Mouse (Mus musculus) testis, adult 2 months (tissue): ENCODE data around the gene Dbr1. TPM values are rescaled to one million over a fixed set of nuclear protein-coding genes. Genes with fewer than 3 reads are reported as not detected.

Source experiments
- H3K27ac ChIP-seq: fragments of 200-500 bp; 2 replicates; pipeline ENCODE4 v1.5.1; 2012; ENCODE audit warnings: low read depth, low read length; ENCODE audit not compliant: control insufficient read depth, insufficient read depth
- H3K27me3 ChIP-seq: fragments of 200-500 bp; 2 replicates; pipeline ENCODE4 v1.6.1; 2012; ENCODE audit warnings: mild to moderate bottlenecking, low read length, moderate library complexity; ENCODE audit not compliant: control insufficient read depth, insufficient read depth
- H3K36me3 ChIP-seq: fragments of 200-500 bp; 2 replicates; pipeline ENCODE4 v1.6.1; 2012; ENCODE audit warnings: mild to moderate bottlenecking, low read length; ENCODE audit not compliant: control insufficient read depth, insufficient read depth
- H3K4me1 ChIP-seq: fragments of 200-500 bp; 2 replicates; pipeline ENCODE4 v1.6.1; 2012; ENCODE audit warnings: low read length; ENCODE audit not compliant: control insufficient read depth, insufficient read depth
- H3K4me3 ChIP-seq: fragments of 200-500 bp; 2 replicates; pipeline ENCODE4 v1.5.1; 2012; ENCODE audit warnings: low read depth, mild to moderate bottlenecking, low read length, moderate library complexity, mixed read lengths; ENCODE audit not compliant: control insufficient read depth
- CTCF ChIP-seq: fragments of 200-500 bp; IDR thresholded peaks from 2 replicates; pipeline ENCODE4 v1.5.1; 2012; ENCODE audit warnings: low read depth, mild to moderate bottlenecking, inconsistent platforms, low read length, moderate library complexity; ENCODE audit not compliant: control insufficient read depth, insufficient read depth, insufficient replicate concordance
- POLR2A ChIP-seq: fragments of 200-500 bp; IDR thresholded peaks from 2 replicates; pipeline ENCODE4 v1.6.1; 2012; ENCODE audit warnings: low read depth, mild to moderate bottlenecking, inconsistent platforms, low read length, moderate library complexity; ENCODE audit not compliant: control insufficient read depth
- polyA plus RNA-seq: library from polyadenylated mRNA; depleted of rRNA; stranded (reverse); fragments of >200 nt; gene quantifications from 2 replicates; pipeline ENCODE4 v1.2.3, GENCODE M21; 2012

Dbr1 gene
- polyA plus RNA-seq, 1 experiment, result 3.6 TPM

DNA sequence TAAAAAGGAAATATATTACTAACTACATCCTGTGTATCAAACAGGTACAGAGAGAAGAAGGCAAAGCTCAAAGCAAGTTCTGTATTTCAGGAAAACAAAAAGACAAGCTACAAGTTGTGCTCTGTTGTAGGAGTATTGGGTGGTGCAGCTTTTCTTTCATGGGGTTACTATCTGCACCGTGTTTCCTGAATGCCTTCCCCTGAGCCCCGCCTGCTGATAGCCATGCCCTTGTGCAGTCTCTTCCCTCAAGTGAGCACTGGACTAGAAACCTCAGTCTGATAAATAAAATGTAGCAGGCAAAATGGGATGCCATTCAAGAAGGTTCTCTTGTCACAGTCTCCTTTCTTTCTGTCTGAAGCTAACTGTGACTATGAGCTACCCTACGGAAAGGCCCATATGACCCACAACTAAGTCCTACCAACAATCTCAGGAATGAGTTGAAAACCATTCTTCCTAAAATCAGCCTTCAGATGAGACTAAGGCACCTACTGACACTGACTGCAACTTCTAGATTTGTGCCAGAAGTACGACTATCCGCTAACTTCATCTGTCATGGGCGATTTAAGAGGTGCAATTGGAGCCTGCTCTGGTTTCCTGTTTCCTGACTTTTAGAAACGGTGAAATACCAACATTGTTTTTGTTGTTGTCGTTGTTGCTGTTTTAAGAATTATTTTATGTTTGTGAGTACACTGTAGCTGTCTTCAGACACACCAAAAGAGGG lies 17.9 kb upstream of the Dbr1 start:
- Histone ChIP-seq H3K4me1 (no peaks in the 10 kb centered on the region), H3K27me3 (no peaks in the 10 kb centered on the region), H3K4me3 (no peak overlapping the region), H3K27ac (no peak overlapping the region), H3K36me3 (no peaks in the 10 kb centered on the region)
- TF ChIP-seq CTCF, result no peak
- TF ChIP-seq POLR2A, result no peak

DNA sequence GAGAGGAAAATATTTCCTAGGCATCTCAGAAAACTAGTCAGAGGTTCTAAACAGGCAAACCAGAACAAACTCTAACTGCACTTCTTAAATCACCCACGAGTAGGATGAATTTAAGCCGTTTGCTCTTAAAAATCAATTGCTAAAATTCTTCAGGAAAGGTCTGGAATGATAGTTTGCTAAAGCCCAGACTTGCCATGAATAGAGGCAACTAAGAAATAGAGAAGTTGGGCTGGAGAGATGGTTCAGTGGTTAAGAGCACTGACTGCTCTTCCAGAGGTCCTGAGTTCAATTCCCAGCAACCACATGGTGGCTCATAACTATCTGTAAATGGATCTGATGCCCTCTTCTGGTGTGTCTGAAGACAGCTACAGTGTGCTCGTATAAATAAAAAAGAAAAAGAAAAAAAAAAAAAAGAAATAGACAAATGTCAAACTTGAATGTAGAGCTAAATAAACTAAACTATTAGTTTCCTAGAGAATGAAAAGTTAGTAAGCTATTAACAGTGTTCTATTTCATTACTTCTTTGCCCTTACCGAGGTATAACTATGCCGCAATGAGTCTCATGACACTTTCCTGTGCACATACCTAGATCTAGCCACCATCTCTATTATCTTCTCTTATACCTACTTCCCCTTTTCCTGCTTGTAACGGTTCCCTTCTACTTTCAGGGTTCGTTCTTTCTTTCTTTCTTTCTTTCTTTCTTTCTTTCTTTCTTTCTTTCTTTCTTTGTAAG lies 16.6 kb upstream of the Dbr1 start:
- TF ChIP-seq POLR2A, result no peak
- TF ChIP-seq CTCF, result no peak
- no peaks in the 10 kb centered on the region for H3K36me3 ChIP-seq

DNA sequence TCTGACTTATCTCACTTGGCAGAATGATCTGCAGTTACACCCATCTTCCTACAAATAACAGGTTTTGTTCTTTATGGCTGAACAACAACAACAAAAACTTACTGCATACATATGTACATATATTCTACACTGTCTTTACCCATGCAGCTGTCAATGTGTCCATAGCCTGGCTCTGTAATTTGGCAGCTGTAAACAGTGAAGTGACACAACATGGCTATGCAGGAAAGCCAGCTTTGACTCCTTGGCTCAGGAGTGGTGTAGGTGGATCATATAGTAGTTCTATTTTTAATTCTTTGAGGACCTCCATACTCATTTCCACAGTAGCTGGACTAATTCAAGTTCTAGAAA lies 16.1 kb upstream of the Dbr1 start:
- Histone ChIP-seq H3K4me1 (no peaks in the 10 kb centered on the region), H3K27me3 (no peaks in the 10 kb centered on the region), H3K36me3 (no peaks in the 10 kb centered on the region), H3K4me3 (no peak overlapping the region), H3K27ac (no peak overlapping the region)
- TF ChIP-seq CTCF, result no peak
- TF ChIP-seq POLR2A, result no peak

More for the DNA sequence above, 16.6 kb upstream of the Dbr1 start:
- H3K4me3 ChIP-seq, result no peak overlapping the region
- H3K27me3 ChIP-seq, result no peaks in the 10 kb centered on the region
- H3K4me1 ChIP-seq, result no peaks in the 10 kb centered on the region
- H3K27ac ChIP-seq, result no peak overlapping the region

GRCm38 (mm10) chr9:99560389-99560788 lies 15.2 kb upstream of the Dbr1 start:
- Histone ChIP-seq H3K27ac (no peak overlapping the region), H3K36me3 (no peaks in the 10 kb centered on the region), H3K27me3 (no peaks in the 10 kb centered on the region), H3K4me1 (no peaks in the 10 kb centered on the region), H3K4me3 (no peak overlapping the region)
- TF ChIP-seq CTCF (no peak), POLR2A (no peak)

GRCm38 (mm10) chr9:99563714-99564113 lies 11.9 kb upstream of the Dbr1 start:
- Histone ChIP-seq H3K27ac (no peak overlapping the region), H3K27me3 (no peaks in the 10 kb centered on the region), H3K4me1 (peaks cover 3% of the 10 kb centered on the region), H3K36me3 (no peaks in the 10 kb centered on the region), H3K4me3 (no peak overlapping the region)
- no peak for TF ChIP-seq CTCF
- no peak for TF ChIP-seq POLR2A

- H3K27ac ChIP-seq, result peak overlapping the region; percentile 95
- H3K36me3 ChIP-seq, result no peaks in the 10 kb centered on the region
- H3K4me3 ChIP-seq, result peak overlapping the region; percentile 91
- no peak for TF ChIP-seq POLR2A
- H3K4me1 ChIP-seq, result peaks cover 3% of the 10 kb centered on the region
- no peaks in the 10 kb centered on the region for H3K27me3 ChIP-seq
Observed at GRCm38 (mm10) chr9:99568023-99568346, 7.6 kb upstream of the Dbr1 start.

DNA sequence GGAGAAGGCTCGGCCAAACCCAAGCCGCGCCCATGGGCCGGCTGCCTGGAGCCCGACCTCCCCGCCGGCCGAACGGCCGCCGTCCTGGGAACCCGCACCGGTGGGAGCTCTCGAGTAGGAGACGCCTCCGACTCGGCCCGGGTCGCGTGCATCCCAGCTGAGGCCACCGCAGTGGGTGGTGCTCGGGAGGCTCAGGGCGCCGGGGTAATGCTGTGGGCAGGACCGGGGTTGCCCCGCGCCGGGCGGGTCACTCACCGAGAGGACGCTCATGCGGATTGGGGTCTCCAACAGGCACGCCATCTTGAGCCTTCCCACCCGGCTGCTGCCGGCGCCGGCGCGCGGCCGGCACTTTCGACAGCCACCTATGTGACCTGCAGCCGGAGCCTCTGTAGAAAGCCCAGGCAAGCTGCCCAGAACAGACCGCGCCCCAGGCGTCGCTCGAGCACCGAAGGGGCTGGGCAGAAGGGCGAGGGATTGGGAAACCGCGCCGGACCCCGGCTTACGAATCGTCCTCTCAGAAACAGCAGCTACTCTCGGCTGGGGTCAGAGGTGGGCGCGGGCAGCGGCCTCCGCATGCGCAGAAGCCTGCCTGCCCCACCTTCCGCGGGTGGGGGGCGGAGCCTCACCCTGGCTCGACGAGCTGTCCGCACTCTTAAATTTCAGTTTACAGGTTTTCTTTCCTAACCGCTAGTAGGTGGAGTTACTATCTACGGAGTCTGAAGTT lies 7.1 kb upstream of the Dbr1 start, which contains the start of gene Armc8:
Gene Armc8, minus strand, starts transcription at position 553 of the 724 bp plus-strand sequence.
- H3K4me1 ChIP-seq, result peaks cover 3% of the 10 kb centered on the region
- H3K27me3 ChIP-seq, result no peaks in the 10 kb centered on the region
- peak within 1 kb of the TSS; percentile 91 for H3K4me3 ChIP-seq
- no peaks in the 10 kb centered on the region for H3K36me3 ChIP-seq
- H3K27ac ChIP-seq, result peak within 1 kb of the TSS; percentile 95
- TF ChIP-seq CTCF (no peak), POLR2A (peak; percentile 72)
